Mouse (Mus musculus) megakaryocyte, embryonic 14.5 days (primary cell): Measurements from ENCODE around the gene Mettl25.

Source experiments
- FLI1 ChIP-seq: IDR thresholded peaks from 2 replicates; pipeline ENCODE4 v1.6.1; 2012; ENCODE audit warnings: low read length, inconsistent platforms, mixed read lengths
- GATA1 ChIP-seq: IDR thresholded peaks from 3 replicates; pipeline ENCODE4 v1.6.1; 2012; ENCODE audit warnings: mixed read lengths, low read length, inconsistent platforms, borderline replicate concordance

- TF ChIP-seq GATA1: no peak
- no peak for TF ChIP-seq FLI1
Observed at GRCm38 (mm10) chr10:105793776-105794552, 47.2 kb downstream of the Mettl25 start.
